Mouse (Mus musculus) midbrain, embryonic 10.5 days (tissue): ENCODE measurements around the gene Gnb1. TPM values are rescaled to one million over a fixed set of nuclear protein-coding genes. Genes with fewer than 3 reads are reported as not detected.

Experiments
- DNase-seq: peaks from one replicate; pipeline ENCODE4 v3.0.0-alpha.2; 2017; ENCODE audit warnings: low spot score
- H3K27ac ChIP-seq: fragments of 300-500 bp; sonication (generic); replicated peaks from 2 replicates; pipeline ENCODE4 v1.5.1; 2016; ENCODE audit warnings: mild to moderate bottlenecking
- H3K27me3 ChIP-seq: fragments of 300-500 bp; sonication (generic); 2 replicates; pipeline ENCODE4 v1.6.1; 2016; ENCODE audit warnings: low read depth, mild to moderate bottlenecking; ENCODE audit not compliant: poor library complexity, severe bottlenecking
- H3K36me3 ChIP-seq: fragments of 300-500 bp; sonication (generic); 2 replicates; pipeline ENCODE4 v1.6.1; 2016; ENCODE audit warnings: mild to moderate bottlenecking, moderate library complexity
- H3K4me1 ChIP-seq: fragments of 300-500 bp; sonication (generic); 2 replicates; pipeline ENCODE4 v1.6.1; 2016
- H3K4me3 ChIP-seq: fragments of 300-500 bp; sonication (generic); 2 replicates; pipeline ENCODE4 v1.5.1; 2016; ENCODE audit warnings: mild to moderate bottlenecking, moderate library complexity
- H3K9me3 ChIP-seq: fragments of 300-500 bp; sonication (generic); replicated peaks from 2 replicates; pipeline ENCODE4 v1.6.1; 2016; ENCODE audit warnings: mild to moderate bottlenecking
- WGBS: fragments of 180-500 bp; shearing (Covaris S2); methylation state at CpG from one replicate; pipeline ENCODE4 v1.1.7; 2016; 5-methylcytosine and 5-hydroxymethylcytosine counted together
- polyA plus RNA-seq: library from polyadenylated mRNA; unstranded; fragments of >200 nt; fragmentation: Nextera tagmentation; extraction: Ambion mirVana; gene quantifications from 2 replicates; pipeline ENCODE4 v1.2.1, GENCODE M21; 2016

Gene Gnb1
- polyA plus RNA-seq, result 630 and 714 TPM in 2 replicates

DNA sequence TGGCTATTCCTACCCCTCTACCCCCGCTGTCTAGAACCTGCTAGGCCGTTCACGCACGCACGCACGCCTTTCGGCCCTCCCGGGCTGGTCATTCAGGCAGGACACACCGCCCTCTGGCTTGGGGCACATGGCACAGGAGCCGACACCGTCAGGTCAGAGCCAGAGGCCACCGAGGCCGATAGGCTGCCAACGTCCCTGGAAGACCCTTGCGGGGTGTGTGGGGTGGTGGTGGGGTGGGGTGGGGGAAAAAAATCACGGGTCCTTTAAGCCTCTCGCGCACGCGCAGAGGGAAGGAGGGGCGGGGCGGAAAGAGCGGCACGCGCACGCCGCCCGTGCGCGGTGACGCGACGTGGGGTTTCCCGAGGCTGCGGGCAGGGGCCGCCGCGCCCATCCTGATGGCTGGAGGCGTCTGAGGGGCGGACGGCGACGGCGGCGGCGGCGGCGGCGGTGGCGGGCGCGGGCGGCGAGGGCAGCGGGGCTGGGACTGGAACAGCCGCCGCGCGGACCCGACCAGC lies at the start of gene Gnb1:
Gene Gnb1 (plus strand): TSS at position 372 of the 515 bp plus-strand sequence.
- peaks cover 7% of the 10 kb centered on the region; the same call in 1 of the 2 replicates for H3K36me3 ChIP-seq
- H3K27ac ChIP-seq, result peak within 1 kb of the TSS; percentile 100
- peak within 1 kb of the TSS; percentile 100 for H3K4me3 ChIP-seq
- peaks cover 43% of the 10 kb centered on the region for H3K4me1 ChIP-seq
- WGBS, result 1% methylated on average over 60 of the region's 60 CpGs
- no peaks in the 10 kb centered on the region for H3K27me3 ChIP-seq
- peak; percentile 90 for DNase-seq
- no peaks in the 10 kb centered on the region; the same call in 1 of the 2 replicates for H3K9me3 ChIP-seq

DNA sequence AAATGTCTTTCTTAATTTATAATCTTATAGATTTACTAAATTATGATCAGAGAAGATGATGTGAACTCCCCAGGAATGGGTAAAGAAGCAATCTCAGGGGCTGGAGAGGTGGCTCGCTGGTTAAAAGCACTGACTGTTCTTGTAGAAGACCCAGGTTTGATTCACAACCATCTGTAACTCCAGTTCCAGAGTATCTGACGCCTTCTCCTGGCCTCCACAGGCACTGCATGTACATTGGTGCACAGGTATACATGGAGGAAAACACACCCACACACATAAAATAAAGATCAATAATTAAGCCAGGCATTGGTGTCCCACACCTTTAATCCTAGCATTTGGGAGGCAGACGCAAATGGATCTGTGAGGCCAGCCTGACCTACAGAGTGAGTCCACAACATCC lies 48.4 kb upstream of the Gnb1 start:
- Histone ChIP-seq H3K9me3 (no peaks in the 10 kb centered on the region), H3K4me1 (no peaks in the 10 kb centered on the region), H3K27ac (no peak overlapping the region), H3K27me3 (no peaks in the 10 kb centered on the region), H3K4me3 (no peak overlapping the region), H3K36me3 (no peaks in the 10 kb centered on the region)
- DNase-seq, result no peak
- WGBS, result 71% methylated on average over 3 of the region's 3 CpGs

DNA sequence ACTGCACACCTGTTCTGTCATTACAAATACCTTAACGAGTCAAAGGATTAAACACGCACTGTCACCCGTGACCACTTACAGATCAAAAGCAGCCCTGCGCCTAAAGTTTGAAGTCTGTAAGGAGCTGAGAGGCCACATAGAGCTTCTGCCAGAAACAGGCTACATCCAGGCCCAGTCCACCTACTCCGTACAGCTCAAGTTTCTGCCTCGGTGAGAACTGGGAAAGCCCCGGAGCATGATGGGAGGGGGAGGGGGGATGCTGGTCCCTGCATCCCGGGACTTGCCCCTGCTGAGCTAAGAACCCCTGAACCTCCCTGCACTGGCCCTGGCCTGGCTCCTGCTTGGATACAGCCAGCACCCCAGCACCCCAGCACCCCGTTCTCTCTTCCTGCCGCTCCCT lies 39.6 kb upstream of the Gnb1 start:
- 37% methylated on average over 10 of the region's 10 CpGs for WGBS
- Histone ChIP-seq H3K27me3 (no peaks in the 10 kb centered on the region), H3K27ac (peak overlapping the region; percentile 18; the same call in 1 of the 2 replicates), H3K9me3 (no peaks in the 10 kb centered on the region), H3K36me3 (no peaks in the 10 kb centered on the region), H3K4me3 (no peak overlapping the region), H3K4me1 (peaks cover 6% of the 10 kb centered on the region)
- DNase-seq, result no peak

DNA sequence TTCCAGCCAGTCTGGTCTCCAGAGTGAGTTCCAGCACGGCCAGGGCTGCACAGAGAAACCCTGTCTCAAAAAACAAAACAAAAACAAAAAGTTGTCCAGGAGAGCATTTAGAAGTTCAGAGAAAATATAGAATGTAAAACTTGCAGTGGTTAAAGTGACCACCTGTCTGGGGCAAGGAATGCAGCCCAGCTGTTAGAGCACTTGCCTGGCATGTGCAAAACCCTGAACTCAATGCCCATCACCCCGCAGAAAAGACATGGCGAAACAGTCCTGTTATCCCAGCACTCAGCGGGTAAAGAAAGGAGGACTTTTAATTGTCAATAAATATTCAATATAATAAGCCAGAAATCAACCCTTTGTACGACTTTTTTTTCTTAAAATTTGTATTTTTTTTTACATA lies 32.6 kb upstream of the Gnb1 start:
- no peak overlapping the region for H3K4me3 ChIP-seq
- H3K36me3 ChIP-seq, result no peaks in the 10 kb centered on the region
- H3K27ac ChIP-seq, result no peak overlapping the region
- no peaks in the 10 kb centered on the region for H3K4me1 ChIP-seq
- no peak for DNase-seq
- H3K9me3 ChIP-seq, result no peaks in the 10 kb centered on the region
- no peaks in the 10 kb centered on the region; the same call in 1 of the 2 replicates for H3K27me3 ChIP-seq
- 84% methylated on average over 5 of the region's 5 CpGs for WGBS

DNA sequence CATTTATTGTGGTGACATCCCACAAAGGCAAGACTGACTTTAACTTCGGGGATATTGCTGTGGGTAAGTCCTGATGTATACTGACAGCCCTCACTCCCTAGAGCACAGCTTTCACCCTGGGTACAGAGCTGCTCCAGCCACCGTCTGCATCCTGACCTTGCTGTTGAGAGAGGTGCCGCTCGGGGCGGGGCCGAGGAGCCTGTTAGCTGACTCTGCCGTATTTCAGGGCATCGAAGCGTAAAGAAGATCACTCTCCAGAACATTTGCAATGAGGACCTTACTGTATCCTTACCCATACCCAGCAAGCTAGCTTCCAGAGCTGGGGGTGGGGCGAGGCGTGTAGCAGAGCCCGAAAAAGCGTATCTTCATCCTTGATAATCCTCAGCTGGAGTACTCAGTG lies 28.1 kb upstream of the Gnb1 start:
- H3K4me3 ChIP-seq, result no peak overlapping the region
- no peaks in the 10 kb centered on the region for H3K9me3 ChIP-seq
- no peak overlapping the region for H3K27ac ChIP-seq
- WGBS, result 86% methylated on average over 13 of the region's 13 CpGs
- DNase-seq, result no peak
- peaks cover 15% of the 10 kb centered on the region for H3K27me3 ChIP-seq
- no peaks in the 10 kb centered on the region for H3K4me1 ChIP-seq
- no peaks in the 10 kb centered on the region for H3K36me3 ChIP-seq

DNA sequence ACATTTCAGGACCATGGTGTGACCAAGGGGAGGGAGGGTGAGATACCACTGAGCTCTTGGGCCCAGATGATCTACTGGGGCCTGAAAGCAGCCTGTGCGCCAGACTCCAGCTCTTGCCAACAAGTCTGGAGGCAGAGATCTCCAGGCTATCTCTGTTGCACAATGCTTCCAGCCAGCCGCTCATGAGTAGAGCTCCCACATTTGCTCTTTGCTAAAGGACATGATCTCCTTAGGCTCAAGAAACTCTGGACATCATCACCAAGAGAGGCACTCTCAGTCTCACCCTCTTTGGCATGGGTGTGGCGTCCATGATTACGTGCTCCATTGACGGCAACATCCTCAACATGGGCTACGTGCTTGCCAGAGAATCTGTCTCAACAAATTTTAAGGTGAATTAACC lies 27.6 kb upstream of the Gnb1 start:
- Histone ChIP-seq H3K4me1 (no peaks in the 10 kb centered on the region), H3K4me3 (no peak overlapping the region), H3K27ac (no peak overlapping the region), H3K9me3 (no peaks in the 10 kb centered on the region), H3K27me3 (peaks cover 20% of the 10 kb centered on the region), H3K36me3 (no peaks in the 10 kb centered on the region)
- no peak for DNase-seq
- WGBS, result 88% methylated on average over 6 of the region's 6 CpGs

DNA sequence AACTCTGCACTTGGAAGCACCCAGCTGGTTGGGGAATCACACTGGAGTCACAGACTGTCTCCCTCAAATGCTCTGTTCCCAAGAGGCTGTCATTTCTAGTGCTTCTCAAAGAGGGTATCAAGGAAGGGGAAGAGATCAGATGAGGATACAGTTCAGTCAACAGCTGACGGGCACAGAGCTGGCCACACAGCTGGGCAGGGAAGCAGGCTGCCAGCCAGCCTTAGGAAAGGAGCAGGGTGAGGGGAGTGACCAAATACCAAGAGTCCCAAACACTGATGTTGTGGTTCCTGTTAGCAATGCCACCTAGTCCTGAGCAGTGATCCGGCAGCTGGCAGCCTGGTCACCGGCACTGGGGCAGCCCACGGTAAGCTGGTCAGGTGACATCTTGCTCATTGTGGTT lies 27.1 kb upstream of the Gnb1 start:
- no peak overlapping the region for H3K27ac ChIP-seq
- 91% methylated on average over 4 of the region's 4 CpGs for WGBS
- no peaks in the 10 kb centered on the region for H3K9me3 ChIP-seq
- H3K27me3 ChIP-seq, result peaks cover 24% of the 10 kb centered on the region
- H3K4me3 ChIP-seq, result no peak overlapping the region
- H3K4me1 ChIP-seq, result peaks cover 4% of the 10 kb centered on the region
- DNase-seq, result no peak
- no peaks in the 10 kb centered on the region for H3K36me3 ChIP-seq

DNA sequence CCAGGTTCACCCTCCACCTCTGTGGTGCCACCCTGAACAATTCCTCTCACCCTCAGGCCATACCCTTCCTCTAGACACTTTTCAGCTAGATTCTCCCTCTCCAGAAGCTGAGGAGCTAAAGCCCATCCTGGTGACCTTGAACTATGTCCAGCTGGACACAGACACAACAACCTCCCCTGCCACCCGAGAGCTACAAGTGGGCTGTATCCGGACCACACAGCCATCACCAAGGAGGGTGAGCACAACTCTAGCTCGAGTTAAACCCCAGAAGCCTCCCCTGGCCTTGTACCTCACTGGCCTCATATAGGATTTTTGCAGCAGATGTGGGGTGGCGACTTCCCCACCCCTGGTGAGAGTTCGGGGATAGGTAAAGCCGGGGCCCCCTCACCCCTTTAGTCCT lies 25.6 kb upstream of the Gnb1 start:
- H3K4me3 ChIP-seq, result no peak overlapping the region
- H3K27me3 ChIP-seq, result peaks cover 39% of the 10 kb centered on the region
- DNase-seq, result no peak
- peaks cover 9% of the 10 kb centered on the region for H3K4me1 ChIP-seq
- no peaks in the 10 kb centered on the region for H3K36me3 ChIP-seq
- no peak overlapping the region for H3K27ac ChIP-seq
- WGBS, result 87% methylated on average over 6 of the region's 6 CpGs
- no peaks in the 10 kb centered on the region for H3K9me3 ChIP-seq

DNA sequence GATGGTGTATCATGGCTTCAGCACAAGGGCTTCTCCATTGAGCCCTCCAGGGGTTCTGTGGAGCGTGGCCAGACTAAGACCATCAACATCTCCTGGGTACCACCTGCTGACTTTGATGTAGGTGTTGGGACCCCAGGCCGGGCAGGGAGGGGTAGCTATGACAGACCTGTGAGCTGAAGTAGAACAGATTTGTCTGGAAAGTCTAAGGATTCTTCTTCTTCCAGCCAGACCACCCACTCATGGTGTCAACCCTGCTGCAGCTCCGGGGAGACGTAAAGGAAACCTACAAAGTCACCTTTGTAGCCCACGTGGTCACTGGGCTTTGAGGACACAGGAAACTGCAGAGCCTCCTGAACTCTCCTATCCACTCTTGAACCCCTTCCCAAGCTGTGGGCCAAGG lies 25.1 kb upstream of the Gnb1 start:
- no peak for DNase-seq
- H3K4me1 ChIP-seq, result peaks cover 9% of the 10 kb centered on the region
- no peaks in the 10 kb centered on the region for H3K9me3 ChIP-seq
- 85% methylated on average over 5 of the region's 5 CpGs for WGBS
- H3K36me3 ChIP-seq, result no peaks in the 10 kb centered on the region
- H3K27ac ChIP-seq, result no peak overlapping the region
- H3K27me3 ChIP-seq, result peaks cover 41% of the 10 kb centered on the region
- no peak overlapping the region for H3K4me3 ChIP-seq

DNA sequence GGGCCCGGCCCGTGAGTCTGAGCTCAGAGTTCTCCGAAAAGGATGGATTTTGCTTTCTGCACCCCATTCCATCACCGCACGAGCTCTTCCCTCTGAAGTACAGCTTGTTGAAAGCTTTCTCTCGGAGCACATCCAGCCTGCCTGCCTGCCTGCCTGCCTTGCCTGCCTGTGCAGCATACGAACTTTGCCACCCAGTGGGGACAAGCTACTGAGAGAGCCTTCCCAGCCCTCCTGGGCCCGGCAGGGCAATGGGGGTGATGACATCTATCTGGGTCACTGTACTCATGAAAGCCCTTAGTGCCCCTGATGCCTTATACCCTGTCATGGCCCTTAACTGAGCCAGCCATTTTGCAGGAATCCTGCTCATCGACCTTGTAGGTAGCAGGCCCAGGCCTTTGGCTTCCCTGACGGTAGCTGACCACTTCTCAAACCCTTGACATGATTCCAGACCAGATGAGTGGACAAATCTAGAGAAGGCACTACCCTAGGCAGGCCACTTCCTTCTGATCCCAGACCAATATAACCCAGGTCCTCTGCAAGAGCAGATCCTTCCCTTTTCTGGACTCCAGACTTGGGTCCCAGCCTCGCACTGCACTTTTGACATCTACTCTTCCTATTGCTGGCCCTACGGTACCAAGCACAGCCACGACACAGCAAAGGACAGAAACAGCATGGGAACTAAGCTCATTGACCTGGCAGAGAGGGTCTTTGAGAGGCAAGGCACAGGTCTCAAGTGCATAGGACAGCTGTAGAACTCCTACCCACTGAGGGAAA lies 23.7 kb upstream of the Gnb1 start:
- Histone ChIP-seq H3K9me3 (no peaks in the 10 kb centered on the region), H3K36me3 (no peaks in the 10 kb centered on the region), H3K27me3 (peaks cover 41% of the 10 kb centered on the region), H3K4me3 (no peak overlapping the region), H3K27ac (no peak overlapping the region), H3K4me1 (peaks cover 9% of the 10 kb centered on the region)
- WGBS, result 87% methylated on average over 13 of the region's 13 CpGs
- no peak for DNase-seq

DNA sequence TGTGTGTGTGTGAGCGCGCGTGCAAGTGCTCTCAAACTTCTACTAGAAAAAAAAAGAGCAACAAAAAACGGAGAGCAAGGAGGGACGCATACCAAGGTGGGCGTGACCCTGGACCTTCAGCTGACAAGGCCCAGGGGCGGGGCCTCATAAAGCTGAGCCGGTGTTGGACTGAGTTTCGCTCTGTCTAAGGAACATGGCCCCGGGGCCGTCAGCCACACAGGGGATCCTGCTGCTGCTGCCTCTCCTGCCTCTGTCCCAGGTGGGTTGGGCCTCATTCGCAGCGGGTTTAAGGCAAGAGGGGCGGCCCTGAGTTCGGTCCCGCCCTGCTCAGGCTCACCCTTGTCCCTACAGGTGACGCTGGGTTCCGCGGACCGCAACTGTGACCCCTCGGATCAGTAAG lies 22.2 kb upstream of the Gnb1 start, which contains the start of gene Tmem52:
Gene Tmem52 (plus strand): TSS at position 163 of the 400 bp plus-strand sequence.
- Histone ChIP-seq H3K4me3 (peak within 1 kb of the TSS; percentile 41), H3K36me3 (no peaks in the 10 kb centered on the region), H3K27ac (no peak within 1 kb of the TSS; the same call in 1 of the 2 replicates), H3K9me3 (no peaks in the 10 kb centered on the region), H3K4me1 (peaks cover 9% of the 10 kb centered on the region), H3K27me3 (peaks cover 41% of the 10 kb centered on the region)
- peak; percentile 25 for DNase-seq
- WGBS, result 12% methylated on average over 21 of the region's 21 CpGs

DNA sequence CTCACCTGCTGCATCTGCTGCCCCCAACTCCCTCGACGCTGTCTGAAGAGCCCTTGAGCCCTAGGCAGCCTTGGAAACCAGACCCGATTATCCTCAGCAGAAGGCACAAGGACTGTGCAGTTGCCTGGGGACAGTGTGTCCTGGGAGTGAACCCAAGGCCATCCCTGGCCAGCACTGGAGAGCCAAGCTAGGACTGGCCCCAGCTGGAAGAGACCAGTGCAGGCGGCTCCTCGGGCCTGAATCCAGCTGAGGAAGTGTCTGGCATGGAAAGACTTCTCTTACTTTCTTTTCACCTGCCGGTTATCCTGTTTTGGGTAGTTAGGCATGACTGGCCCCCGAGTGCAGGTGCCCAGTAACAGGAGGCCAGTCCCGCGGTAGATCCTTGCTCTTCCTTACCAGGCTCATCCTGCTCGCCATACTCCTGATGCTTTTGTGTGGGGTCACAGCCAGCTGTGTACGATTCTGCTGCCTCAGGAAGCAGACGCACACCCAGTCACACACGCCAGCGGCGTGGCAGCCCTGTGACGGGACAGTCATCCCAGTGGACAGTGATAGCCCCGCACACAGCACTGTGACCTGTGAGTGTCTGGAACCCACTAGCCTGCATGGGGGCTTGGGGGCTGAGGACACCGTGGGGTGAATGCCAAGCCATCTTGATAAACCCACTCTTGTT lies 21.4 kb upstream of the Gnb1 start:
- no peaks in the 10 kb centered on the region for H3K9me3 ChIP-seq
- 85% methylated on average over 18 of the region's 18 CpGs for WGBS
- H3K36me3 ChIP-seq, result no peaks in the 10 kb centered on the region
- peaks cover 41% of the 10 kb centered on the region for H3K27me3 ChIP-seq
- no peak for DNase-seq
- H3K27ac ChIP-seq, result no peak overlapping the region; the same call in 1 of the 2 replicates
- 0 out of 2 replicates have a peak overlapping the region, but pooled peaks have one; percentile 41 for H3K4me3 ChIP-seq
- H3K4me1 ChIP-seq, result peaks cover 9% of the 10 kb centered on the region
